Mouse (Mus musculus) small intestine, adult 2 months (tissue): ENCODE results near the gene Clic3.

Source experiments
- CTCF ChIP-seq: fragments of 200-500 bp; IDR thresholded peaks from 2 replicates; pipeline ENCODE4 v1.5.1; 2012; ENCODE audit warnings: low read depth, mild to moderate bottlenecking, control low read depth, inconsistent platforms, low read length, moderate library complexity, mixed read lengths; ENCODE audit not compliant: insufficient replicate concordance, insufficient read length; ENCODE audit errors: extremely low read depth
- POLR2A ChIP-seq: fragments of 200-500 bp; IDR thresholded peaks from 2 replicates; pipeline ENCODE4 v1.6.1; 2012; ENCODE audit warnings: low read depth, mild to moderate bottlenecking, control low read depth, inconsistent platforms, low read length, moderate library complexity

GRCm38 (mm10) chr2:25477967-25478675 is 21.5 kb downstream of the Clic3 start:
- TF ChIP-seq CTCF (no peak), POLR2A (no peak)
